Mouse (Mus musculus): ENCODE data around the gene Agap2.

- TF ChIP-seq CTCF (IDR thresholded peaks at IDR 0.05; ENCODE audit: low read depth) (no peak), EP300 (IDR thresholded peaks at IDR 0.05; ENCODE audit: low read depth) (no peak)
These were observed 2.4 kb downstream of the Agap2 start for GRCm38 (mm10) chr10:127077515-127077914.
